Mouse (Mus musculus): ENCODE data around the gene Olfr666. TPM values are rescaled to one million over a fixed set of nuclear protein-coding genes. Genes with fewer than 3 reads are reported as not detected.
"Not testable (repeated sequence)": the region's sequence is repeated elsewhere in the genome, so short reads cannot be mapped to it uniquely, and the experiment has no call there.

The Olfr666 gene
- total RNA-seq (2021): not detected
- long read RNA-seq, experiment 1: 0 reads
- long read RNA-seq, experiment 2: 0 reads

- DNase-seq: no peak
- intact Hi-C loops (cut with DNase I): no loop called here
These were observed at the start of gene Olfr666 for GRCm38 (mm10) chr7:104895852-104896251. Gene Olfr666 (minus strand): TSS chr7:104895952.

DNA sequence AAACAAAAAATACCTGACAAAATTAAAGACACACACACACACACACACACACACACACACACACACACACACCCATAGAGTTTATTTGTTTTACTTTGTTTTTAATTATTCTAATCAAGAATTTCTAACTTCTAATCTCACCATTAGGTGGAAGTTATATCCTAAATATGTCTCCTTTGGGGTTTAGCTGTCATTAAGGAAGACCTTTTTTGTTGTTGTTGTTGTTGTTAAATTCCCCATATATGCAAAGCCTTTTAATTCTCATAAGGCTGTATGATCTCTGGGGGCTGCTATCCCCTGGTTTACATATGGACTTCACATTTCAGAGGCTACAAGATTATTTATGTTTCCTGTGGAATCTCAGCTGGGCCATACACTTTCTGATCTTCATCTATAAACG, 38.2 kb upstream of the Olfr666 start, which contains the start of gene Olfr669:
Gene Olfr669, plus strand, starts transcription at position 301 of the 400 bp plus-strand sequence.
- intact Hi-C loops (cut with DNase I): no loop called here
- no peak for DNase-seq

- intact Hi-C loops (cut with DNase I): no loop called here
- DNase-seq: no peak
These were observed 32.2 kb upstream of the Olfr666 start, which contains the start of gene Olfr668 for GRCm38 (mm10) chr7:104927957-104928356. Gene Olfr668 (minus strand): TSS chr7:104928057.

DNA sequence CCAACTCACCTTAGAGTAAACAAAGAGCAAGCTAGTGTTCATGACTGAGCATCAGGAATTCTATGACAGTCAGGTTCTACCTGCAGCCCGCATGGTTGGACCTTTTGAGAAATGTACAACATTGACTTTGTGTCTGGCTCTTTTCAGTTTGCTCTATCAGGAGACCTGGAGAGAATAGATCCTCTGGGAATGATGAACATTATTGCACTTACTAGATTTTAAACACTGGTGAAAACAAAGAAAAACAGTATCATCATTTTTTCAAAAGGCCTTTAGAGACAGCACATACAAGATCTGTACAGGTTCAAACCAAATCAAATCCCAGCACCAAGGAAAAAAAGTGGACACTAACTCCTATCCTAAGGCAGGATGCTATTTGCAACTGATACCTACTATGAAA, 25.6 kb upstream of the Olfr666 start, which contains the start of gene Olfr667:
Gene Olfr667, minus strand, starts transcription at position 101 of the 400 bp plus-strand sequence.
- intact Hi-C loops (cut with DNase I): no loop called here
- no peak for DNase-seq

GRCm38 (mm10) chr7:104877731-104878130, 18.0 kb downstream of the Olfr666 start, which contains the start of gene Olfr665:
Gene Olfr665 (plus strand): TSS chr7:104878031.
- intact Hi-C loops (cut with DNase I): no loop called here
- DNase-seq: no peak

GRCm38 (mm10) chr7:104861381-104861780, 34.4 kb downstream of the Olfr666 start:
- intact Hi-C loops (cut with DNase I): no loop called here
- no peak for DNase-seq

GRCm38 (mm10) chr7:104857683-104858082, 38.1 kb downstream of the Olfr666 start:
- no peak for DNase-seq
- intact Hi-C loops (cut with DNase I): no loop called here

- intact Hi-C loops (cut with DNase I); DNase-seq: not testable (repeated sequence)
These were observed 39.0 kb downstream of the Olfr666 start, which contains the start of gene Usp17la for GRCm38 (mm10) chr7:104856709-104857108. Gene Usp17la (plus strand): TSS chr7:104857009.

DNA sequence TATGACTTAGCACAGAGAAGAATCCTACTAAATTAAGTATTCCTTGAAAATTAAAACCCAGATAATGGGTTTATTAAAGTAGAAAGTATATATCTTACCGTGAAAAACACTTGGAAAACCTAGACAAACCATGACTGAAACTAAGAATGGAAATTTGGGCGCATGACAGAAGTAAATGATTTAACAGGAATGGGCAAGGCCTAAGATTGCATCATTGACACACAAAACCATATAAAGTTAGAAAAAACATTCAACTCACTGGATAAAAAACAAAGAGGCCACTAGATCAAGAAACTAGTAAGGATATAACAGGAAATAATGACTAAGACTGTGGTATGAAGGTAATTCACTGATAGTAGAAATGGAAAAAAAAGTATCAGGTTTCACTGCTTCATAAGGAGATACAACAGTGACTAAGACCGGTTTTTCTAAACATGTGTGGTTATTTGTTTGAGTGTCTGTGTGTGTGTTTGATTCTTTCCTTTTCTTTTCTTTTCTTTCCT, 40.5 kb downstream of the Olfr666 start:
- intact Hi-C loops (cut with DNase I): no loop called here
- no peak for DNase-seq

- intact Hi-C loops (cut with DNase I); DNase-seq: not testable (repeated sequence)
These were observed 44.2 kb downstream of the Olfr666 start for GRCm38 (mm10) chr7:104851546-104851945.

- intact Hi-C loops (cut with DNase I): no loop called here
- DNase-seq: no peak
These were observed 51.9 kb downstream of the Olfr666 start for GRCm38 (mm10) chr7:104843731-104844287.

GRCm38 (mm10) chr7:104842503-104842902, 53.2 kb downstream of the Olfr666 start, which contains the start of gene Usp17lb:
Gene Usp17lb (minus strand): TSS chr7:104842603.
- intact Hi-C loops (cut with DNase I): no loop called here
- DNase-seq: no peak

Other genes starting within 250 kb of the Olfr666 start
- gene Olfr658, start 248.6 kb downstream of the Olfr666 start, total RNA-seq (2021): not detected
- not detected for gene Olfr659, start 229.2 kb downstream of the Olfr666 start, total RNA-seq (2021)
- not detected for gene Olfr661, start 209.5 kb downstream of the Olfr666 start, total RNA-seq (2021)
- gene Usp17le, start 118.5 kb downstream of the Olfr666 start, total RNA-seq (2021): not detected
- not detected for gene Usp17lb, start 53.3 kb downstream of the Olfr666 start, total RNA-seq (2021)
- gene Usp17la, start 38.9 kb downstream of the Olfr666 start, total RNA-seq (2021): not detected
- gene Olfr665, start 17.9 kb downstream of the Olfr666 start, total RNA-seq (2021): not detected
- not detected for gene Olfr667, start 25.5 kb upstream of the Olfr666 start, total RNA-seq (2021)
- gene Olfr668, start 32.1 kb upstream of the Olfr666 start, total RNA-seq (2021): not detected
- not detected for gene Olfr669, start 38.3 kb upstream of the Olfr666 start, total RNA-seq (2021)
- not detected for gene Olfr670, start 66.7 kb upstream of the Olfr666 start, total RNA-seq (2021)
- gene Olfr671, start 83.2 kb upstream of the Olfr666 start, total RNA-seq (2021): not detected
- not detected for gene Olfr672, start 106.1 kb upstream of the Olfr666 start, total RNA-seq (2021)
- gene Olfr675, start 132.5 kb upstream of the Olfr666 start, total RNA-seq (2021): not detected
- gene Olfr676, start 136.7 kb upstream of the Olfr666 start, total RNA-seq (2021): not detected
- not detected for gene Olfr677, start 155.4 kb upstream of the Olfr666 start, total RNA-seq (2021)
- gene Olfr678, start 168.5 kb upstream of the Olfr666 start, total RNA-seq (2021): not detected
- not detected for gene Olfr679, start 185.3 kb upstream of the Olfr666 start, total RNA-seq (2021)
- not detected for gene Olfr680-ps1, start 196.9 kb upstream of the Olfr666 start, total RNA-seq (2021)
- gene Olfr681, start 220.9 kb upstream of the Olfr666 start, total RNA-seq (2021): not detected